Comparison of ENCODE assay signal across 10 mouse cellular contexts in the genomic region with DNA sequence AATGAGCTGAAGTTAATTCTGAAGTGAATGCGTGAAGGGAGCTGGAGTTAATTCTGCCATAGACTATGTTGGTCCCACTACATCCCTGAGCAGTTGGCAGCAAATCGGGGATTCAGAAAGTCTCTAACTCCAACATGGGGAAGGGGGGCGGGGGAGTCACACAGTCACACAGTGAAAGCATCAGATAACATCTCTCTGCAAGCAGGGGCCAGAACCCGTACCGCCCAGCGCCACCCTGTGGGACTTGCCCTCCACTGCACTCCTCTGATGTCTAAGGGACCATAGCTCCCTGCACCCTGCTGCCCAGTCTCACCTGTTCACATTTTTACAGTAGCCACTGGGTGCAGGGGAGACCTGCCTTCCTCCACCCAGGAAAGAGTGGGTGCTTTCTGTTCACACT.
DNase-seq lines count a peak whose midpoint lies in the region; ATAC-seq and TF ChIP-seq lines count a peak whose summit lies in the region.
"Had no signal": no experiment of that assay in that cellular context is flagged by ENCODE, and none has a peak within 500 bp of the region (broad histone marks: within the 10 kb centered on the region; RNA-seq: fewer than 3 reads in every experiment).

No protein-coding gene starts in this region.

- H3K27ac ChIP-seq in liver, postnatal 0 days (ENCODE audit: low read depth), result no peak overlapping the region
- no peak overlapping the region for H3K27ac ChIP-seq in liver, embryonic 12.5 days
- peak overlapping the region; percentile 96 for H3K27ac ChIP-seq in limb, embryonic 11.5 days (replicated peaks; ENCODE audit: low read depth, low read length)
- H3K27ac ChIP-seq: liver, embryonic 15.5 days had no signal

- no peaks in the 10 kb centered on the region for H3K36me3 ChIP-seq in liver, postnatal 0 days (replicated peaks; ENCODE audit: insufficient read depth, low read length)
- H3K36me3 ChIP-seq in liver, embryonic 12.5 days, result no peaks in the 10 kb centered on the region
- no peaks in the 10 kb centered on the region for H3K36me3 ChIP-seq in limb, embryonic 11.5 days (ENCODE audit: control insufficient read depth, insufficient read depth, low read length)
- H3K36me3 ChIP-seq: liver, embryonic 15.5 days had no signal

- TF ChIP-seq CTCF in liver, postnatal 0 days (IDR thresholded peaks at IDR 0.05; ENCODE audit: low read depth), result peak; percentile 38

- no peak overlapping the region for H3K4me3 ChIP-seq in liver, postnatal 0 days (ENCODE audit: low read depth, low read length)
- H3K4me3 ChIP-seq in liver, embryonic 12.5 days, result no peak overlapping the region
- H3K4me3 ChIP-seq in limb, embryonic 11.5 days (ENCODE audit: low read depth, low read length), result no peak overlapping the region
- H3K4me3 ChIP-seq: liver, embryonic 15.5 days had no signal

- ATAC-seq in frontal cortex, adult (ENCODE audit: low TSS enrichment), result peak; percentile 84
- ATAC-seq in liver, postnatal 0 days, result no peak
- ATAC-seq in liver, embryonic 12.5 days, result no peak
- no peak for ATAC-seq in limb, embryonic 11.5 days (ENCODE audit: insufficient number of reproducible peaks, low FRiP score, low TSS enrichment, low read depth)
- ATAC-seq: Patski had no signal

- no peaks in the 10 kb centered on the region for H3K4me1 ChIP-seq in liver, postnatal 0 days (ENCODE audit: insufficient read depth)
- peaks cover 14% of the 10 kb centered on the region; the same call in 1 of the 2 replicates for H3K4me1 ChIP-seq in liver, embryonic 12.5 days
- peaks cover 57% of the 10 kb centered on the region for H3K4me1 ChIP-seq in limb, embryonic 11.5 days (ENCODE audit: control insufficient read depth, insufficient read depth, low read length)
- H3K4me1 ChIP-seq: liver, embryonic 15.5 days had no signal

- H3K9me3 ChIP-seq in liver, postnatal 0 days (ENCODE audit: low read length), result no peaks in the 10 kb centered on the region
- no peaks in the 10 kb centered on the region for H3K9me3 ChIP-seq in liver, embryonic 12.5 days (replicated peaks)
- H3K9me3 ChIP-seq in limb, embryonic 11.5 days (ENCODE audit: control insufficient read depth, low read length), result no peaks in the 10 kb centered on the region
- H3K9me3 ChIP-seq: liver, embryonic 15.5 days had no signal

- no peak overlapping the region for H3K4me2 ChIP-seq in liver, postnatal 0 days (ENCODE audit: low read depth, low read length)
- no peak overlapping the region for H3K4me2 ChIP-seq in liver, embryonic 12.5 days
- no peak overlapping the region for H3K4me2 ChIP-seq in limb, embryonic 11.5 days (ENCODE audit: low read depth, severe bottlenecking)
- H3K4me2 ChIP-seq: liver, embryonic 15.5 days had no signal

- 38% methylated on average over 6 of the region's 6 CpGs for WGBS in liver, postnatal 0 days (ENCODE audit: insufficient replicate concordance)
- 18% methylated on average over 6 of the region's 6 CpGs for WGBS in liver, embryonic 12.5 days (ENCODE audit: insufficient replicate concordance)
- 9% methylated on average over 6 of the region's 6 CpGs for WGBS in limb, embryonic 11.5 days

- no peak overlapping the region for H3K9ac ChIP-seq in liver, postnatal 0 days (replicated peaks)
- no peak overlapping the region for H3K9ac ChIP-seq in liver, embryonic 12.5 days
- H3K9ac ChIP-seq in limb, embryonic 11.5 days (ENCODE audit: low read length), result no peak overlapping the region
- H3K9ac ChIP-seq: liver, embryonic 15.5 days had no signal

- no peak for TF ChIP-seq EP300 in liver, postnatal 0 days (IDR thresholded peaks at IDR 0.05; ENCODE audit: low read depth)

- no peaks in the 10 kb centered on the region for H3K27me3 ChIP-seq in liver, postnatal 0 days (ENCODE audit: insufficient read depth, low read length)
- peaks cover 19% of the 10 kb centered on the region for H3K27me3 ChIP-seq in liver, embryonic 12.5 days (replicated peaks)
- no peaks in the 10 kb centered on the region for H3K27me3 ChIP-seq in limb, embryonic 11.5 days (ENCODE audit: control insufficient read depth, insufficient read depth, low read length)
- H3K27me3 ChIP-seq: liver, embryonic 15.5 days had no signal

- no peak for DNase-seq in frontal cortex, postnatal 10 days (ENCODE audit: low spot score in 2 of 2)
- no peak for DNase-seq in liver, postnatal 0 days
- DNase-seq in ZHBTc4 (ENCODE audit: low read depth, low spot score), result peak; percentile 76
- peak; percentile 81 for DNase-seq in limb, embryonic 11.5 days (ENCODE audit: low spot score)
- DNase-seq in lung, adult 18-20 months, result no peak
- DNase-seq in heart, adult 11 months, result no peak

Comparison
In these comparisons a context has a peak if more than half of its experiments do, and no peak if none do; other contexts are left out.
1. DNase-seq: peak in ZHBTc4 (single experiment) and limb, embryonic 11.5 days (single experiment); none in frontal cortex, postnatal 10 days (0 of 2), liver, postnatal 0 days (single experiment), lung, adult 18-20 months (0 of 2) and heart, adult 11 months (single experiment).